Mouse (Mus musculus): ENCODE data around the gene Itga6.
"Not testable (repeated sequence)": the region's sequence is repeated elsewhere in the genome, so short reads cannot be mapped to it uniquely, and the experiment has no call there.

Itga6 gene

DNA sequence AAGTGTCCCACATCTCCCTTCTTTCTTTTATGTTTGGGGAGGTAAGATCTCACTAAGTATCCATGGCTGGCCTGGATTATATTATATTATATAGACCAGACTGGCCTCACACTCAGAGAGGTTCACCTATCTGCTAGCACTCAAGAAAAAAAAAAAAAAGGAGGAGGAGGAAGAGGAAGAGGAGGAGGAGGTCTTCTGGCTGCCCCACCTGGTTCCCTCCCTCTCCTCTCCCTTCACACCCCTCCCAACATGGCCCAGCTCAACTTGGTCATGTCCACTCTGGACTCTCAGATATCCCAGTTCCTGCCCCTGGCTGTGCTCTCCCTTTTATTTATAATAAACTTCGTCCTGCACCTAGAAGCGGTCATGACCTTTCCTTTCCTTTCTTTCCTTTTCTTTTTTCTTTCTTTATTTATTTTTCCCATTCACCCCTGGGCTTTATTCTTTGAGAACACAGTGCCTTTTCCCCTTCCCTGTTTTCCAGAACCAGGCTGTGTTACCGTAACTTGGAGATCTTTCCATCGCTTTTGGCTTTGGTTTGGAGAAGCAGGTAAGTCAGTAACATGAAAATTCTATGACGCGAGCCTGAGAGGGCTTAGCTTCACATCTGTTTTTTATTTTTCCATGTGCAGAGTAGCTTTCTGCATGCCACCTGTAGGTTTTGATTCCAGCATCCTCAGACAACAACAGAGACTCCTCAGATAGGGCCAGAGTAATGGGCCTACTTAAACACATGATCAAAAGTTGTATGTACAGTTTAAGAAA, at the start of gene Itga6:
Itga6 (plus strand) TSS at position 7 of the 765 bp plus-strand sequence.
- DNase-seq (ENCODE audit: extremely low read depth, low read depth, low spot score), result no peak

- DNase-seq (ENCODE audit: extremely low read depth, low read depth, low spot score), result no peak
Measured at GRCm38 (mm10) chr2:71696776-71697175, 48.6 kb upstream of the Itga6 start.

DNA sequence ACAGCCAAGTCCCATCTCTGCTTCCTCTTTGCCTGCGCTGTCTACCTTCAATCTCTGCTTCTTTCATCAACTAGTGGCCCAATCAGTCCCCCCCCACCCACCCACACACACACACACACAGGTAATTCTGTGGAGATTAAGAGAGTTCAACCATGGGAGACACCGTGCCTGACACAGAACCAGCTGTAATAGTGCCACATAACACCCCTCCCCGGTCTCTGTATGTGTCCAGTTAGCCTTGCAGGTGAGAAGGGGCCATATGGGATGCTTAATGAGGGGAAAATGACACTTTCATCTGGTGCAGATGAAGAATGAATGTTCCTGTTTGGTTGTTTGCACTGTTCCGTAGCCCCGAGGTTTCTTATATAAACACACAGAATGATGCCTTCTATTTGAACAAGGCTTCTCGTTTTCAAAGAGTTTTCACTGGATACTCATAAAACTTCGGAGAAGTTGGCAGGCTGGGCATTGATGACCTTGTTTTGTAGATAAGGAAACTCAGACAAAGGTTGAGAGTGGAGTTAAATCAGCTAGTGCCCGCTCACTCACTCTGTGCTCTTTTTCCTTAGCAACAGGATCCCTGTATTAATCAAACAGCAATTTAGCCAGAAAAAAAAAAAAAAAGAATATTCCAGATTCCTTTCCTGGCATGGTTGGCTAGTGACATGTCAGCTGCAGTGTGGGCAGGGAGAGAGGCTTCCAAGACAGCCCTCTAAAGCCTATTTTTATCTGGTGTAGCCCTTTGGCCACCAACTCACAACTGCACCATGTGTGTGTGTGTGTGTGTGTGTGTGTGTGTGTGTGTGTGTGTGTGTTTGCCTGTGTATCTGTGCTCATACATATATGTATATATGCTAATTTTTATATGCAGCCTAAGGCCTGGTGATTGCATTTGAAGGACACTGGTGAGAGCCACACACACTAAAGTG, 47.7 kb upstream of the Itga6 start:
- no peak for DNase-seq (ENCODE audit: extremely low read depth, low read depth, low spot score)

DNA sequence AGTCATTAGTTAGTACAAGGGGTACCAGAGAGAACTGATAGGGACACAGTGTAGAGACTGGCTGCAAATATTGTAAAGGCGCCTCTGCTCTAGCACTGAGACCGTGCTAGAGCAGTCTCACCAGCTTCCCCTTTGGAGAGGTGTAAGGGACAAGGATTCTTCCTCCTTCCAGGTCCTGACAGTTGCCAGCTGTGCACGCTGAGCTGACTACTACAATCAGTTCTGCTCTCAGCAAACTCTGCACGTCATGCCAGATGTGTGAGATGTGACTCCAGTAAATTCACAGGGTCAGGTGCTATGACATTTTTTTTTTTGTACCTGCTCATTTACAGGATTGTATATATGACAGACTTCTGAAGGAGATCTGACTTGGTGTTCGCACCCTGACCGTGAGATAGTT, 47.0 kb upstream of the Itga6 start:
- no peak for DNase-seq (ENCODE audit: extremely low read depth, low read depth, low spot score)

DNA sequence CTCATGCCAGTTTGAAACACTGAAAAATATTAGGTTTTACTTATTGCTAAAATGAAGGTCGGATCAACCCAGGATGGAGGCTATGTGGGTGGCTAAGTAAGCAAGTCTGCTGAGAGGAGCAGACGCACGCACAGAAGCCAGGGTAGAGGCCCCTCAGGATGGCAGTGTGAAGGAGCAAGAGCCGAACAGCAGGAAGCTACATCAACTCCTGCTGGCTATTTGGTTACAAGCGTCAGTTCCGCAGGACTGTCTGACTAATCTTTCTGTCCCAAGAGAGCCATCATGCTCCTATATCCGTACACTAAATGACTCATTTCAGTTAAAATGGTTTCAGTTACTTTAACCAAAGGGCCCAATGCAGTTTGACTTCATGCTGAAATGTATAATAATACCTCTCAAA, 46.5 kb upstream of the Itga6 start:
- DNase-seq (ENCODE audit: extremely low read depth, low read depth, low spot score), result no peak

DNA sequence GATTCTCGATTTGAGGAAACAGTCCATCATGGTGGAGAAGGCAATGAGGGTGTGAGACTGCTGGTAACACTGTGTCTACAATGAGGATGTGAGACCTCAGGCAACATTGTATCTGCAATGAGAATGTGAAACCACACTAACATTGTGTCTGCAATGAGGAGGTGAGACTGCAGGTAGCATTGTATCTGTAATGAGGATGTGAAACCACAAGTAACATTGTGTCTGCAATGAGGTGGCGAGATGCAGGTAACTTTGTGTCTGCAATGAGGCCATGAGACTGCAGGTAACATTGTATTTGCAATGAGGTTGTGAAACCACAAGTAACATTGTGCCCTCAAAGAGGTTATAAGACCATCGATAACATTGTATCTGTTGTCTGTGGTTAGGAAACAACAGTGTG, 44.1 kb upstream of the Itga6 start:
- no peak for DNase-seq (ENCODE audit: extremely low read depth, low read depth, low spot score)

- no peak for DNase-seq (ENCODE audit: extremely low read depth, low read depth, low spot score)
Measured at GRCm38 (mm10) chr2:71704309-71704708, 41.1 kb upstream of the Itga6 start.

DNA sequence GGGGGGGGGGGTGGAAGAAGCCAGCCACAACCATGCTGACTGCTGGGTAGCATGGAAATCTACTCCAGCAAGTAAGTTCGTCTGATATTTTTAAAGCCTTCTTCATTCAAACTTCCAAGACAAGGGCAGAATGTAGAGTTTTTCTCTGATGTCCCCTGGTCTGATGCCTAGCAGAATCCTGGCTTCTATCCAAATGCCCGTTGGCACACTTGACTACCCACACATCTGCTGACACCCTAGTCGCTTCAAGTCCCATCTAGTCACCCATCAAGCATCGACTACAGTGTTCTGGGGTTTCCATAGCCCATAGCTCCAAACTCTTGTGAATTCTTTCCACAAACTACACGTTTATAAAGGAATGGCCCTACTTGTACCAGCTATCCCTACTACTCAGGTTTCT, 36.5 kb upstream of the Itga6 start:
- DNase-seq (ENCODE audit: extremely low read depth, low read depth, low spot score), result no peak

DNA sequence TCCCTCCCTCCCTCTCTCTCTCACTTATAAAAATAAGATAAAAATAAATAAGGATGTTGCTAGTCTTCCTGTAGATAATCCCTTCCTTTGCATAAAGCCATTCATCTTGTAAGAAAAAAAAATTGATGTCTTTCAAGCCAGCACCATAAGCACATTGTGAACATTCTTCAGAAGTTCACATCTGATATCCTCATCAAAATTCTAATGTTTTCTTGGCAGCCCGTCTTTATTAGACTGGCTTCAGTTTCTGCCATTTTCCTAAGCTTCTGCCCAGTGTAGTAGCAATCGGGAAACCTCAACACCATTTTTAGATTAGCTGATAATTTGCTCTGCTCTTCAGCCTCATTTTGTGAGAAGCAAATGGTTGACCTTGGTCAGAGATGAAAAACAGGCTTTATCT, 33.8 kb upstream of the Itga6 start:
- DNase-seq (ENCODE audit: extremely low read depth, low read depth, low spot score), result no peak

GRCm38 (mm10) chr2:71714416-71714815, 31.0 kb upstream of the Itga6 start:
- no peak for DNase-seq (ENCODE audit: extremely low read depth, low read depth, low spot score)

GRCm38 (mm10) chr2:71719005-71719386, 26.4 kb upstream of the Itga6 start:
- no peak for DNase-seq (ENCODE audit: extremely low read depth, low read depth, low spot score)

DNA sequence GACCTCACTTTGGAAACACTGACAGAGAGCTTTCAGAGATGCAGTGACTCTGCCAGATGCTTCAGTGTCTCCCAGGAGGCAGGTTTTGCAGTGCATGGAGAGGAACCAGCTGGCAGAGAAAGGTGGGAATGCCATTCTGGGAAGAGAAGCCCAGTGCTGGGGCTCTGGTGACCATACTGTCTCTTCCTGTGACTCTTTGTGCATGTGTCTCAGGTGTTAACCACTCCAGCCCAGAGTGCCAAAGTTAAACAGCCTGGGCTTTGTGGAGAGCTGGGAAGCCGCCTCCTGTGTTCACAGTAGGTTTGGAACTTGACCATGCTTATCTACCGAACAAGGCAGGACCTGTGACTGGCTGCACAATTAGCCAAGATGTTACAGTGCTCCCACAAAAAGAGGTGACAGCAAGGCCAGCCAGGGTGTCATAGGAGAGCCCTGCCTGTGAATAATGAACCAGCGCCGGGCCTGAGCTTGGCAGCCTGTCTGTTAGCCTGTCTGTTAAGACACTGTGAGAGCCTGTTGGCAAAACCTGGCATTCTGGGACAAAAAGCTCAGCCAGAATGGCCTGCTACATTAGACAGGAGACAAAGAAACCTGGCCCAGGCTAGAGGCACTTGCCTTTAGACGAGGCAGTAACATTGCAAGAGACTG, 25.9 kb upstream of the Itga6 start:
- no peak for DNase-seq (ENCODE audit: extremely low read depth, low read depth, low spot score)

- not testable (repeated sequence) for DNase-seq (ENCODE audit: extremely low read depth, low read depth, low spot score)
Measured at GRCm38 (mm10) chr2:71720556-71720955, 24.9 kb upstream of the Itga6 start.

- DNase-seq (ENCODE audit: extremely low read depth, low read depth, low spot score), result no peak
Measured at GRCm38 (mm10) chr2:71722913-71723312, 22.5 kb upstream of the Itga6 start.

DNA sequence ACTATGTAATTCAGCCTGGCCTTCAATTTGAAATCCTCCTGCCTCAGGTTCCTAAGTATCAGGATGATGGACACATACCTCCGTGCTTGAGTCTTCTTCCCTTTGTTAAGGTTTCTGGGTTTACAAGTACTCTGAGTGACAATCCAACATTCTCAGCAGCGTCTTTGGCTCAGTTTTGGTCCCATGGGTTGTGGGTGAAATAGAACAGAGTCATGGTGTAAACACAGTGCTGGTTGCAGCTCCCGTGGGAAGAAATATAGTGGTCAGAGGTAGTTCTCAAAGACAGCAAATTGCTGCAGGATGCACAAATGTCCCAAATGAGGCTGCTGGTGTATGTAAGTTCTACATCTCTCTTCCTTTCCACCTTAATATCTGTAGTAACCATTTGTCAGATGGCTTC, 21.8 kb upstream of the Itga6 start:
- no peak for DNase-seq (ENCODE audit: extremely low read depth, low read depth, low spot score)

DNA sequence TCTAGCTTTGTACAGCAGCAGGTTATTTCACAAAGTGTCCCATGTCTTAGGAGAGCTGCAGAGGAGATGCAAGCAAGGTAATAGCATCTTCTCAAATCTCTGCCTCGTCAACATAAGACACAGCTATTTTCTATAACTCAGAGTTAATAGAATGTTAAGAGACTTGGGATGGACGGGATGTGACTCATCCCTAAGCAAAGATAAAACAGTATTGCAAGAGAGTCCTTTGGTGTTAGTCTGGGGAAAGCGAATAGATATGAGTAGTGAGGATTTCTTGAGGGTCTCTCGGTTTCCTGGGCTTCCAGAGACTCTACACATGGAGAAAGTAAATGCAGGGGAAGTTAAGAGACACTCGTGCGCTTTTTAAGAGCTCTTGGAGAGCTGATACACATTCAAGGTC, 21.4 kb upstream of the Itga6 start:
- no peak for DNase-seq (ENCODE audit: extremely low read depth, low read depth, low spot score)

GRCm38 (mm10) chr2:71725446-71725845, 20.0 kb upstream of the Itga6 start:
- no peak for DNase-seq (ENCODE audit: extremely low read depth, low read depth, low spot score)

- DNase-seq (ENCODE audit: extremely low read depth, low read depth, low spot score), result no peak
Measured at GRCm38 (mm10) chr2:71726883-71727676, 18.3 kb upstream of the Itga6 start.

- no peak for DNase-seq (ENCODE audit: extremely low read depth, low read depth, low spot score)
Measured at GRCm38 (mm10) chr2:71728341-71728740, 17.1 kb upstream of the Itga6 start.

DNA sequence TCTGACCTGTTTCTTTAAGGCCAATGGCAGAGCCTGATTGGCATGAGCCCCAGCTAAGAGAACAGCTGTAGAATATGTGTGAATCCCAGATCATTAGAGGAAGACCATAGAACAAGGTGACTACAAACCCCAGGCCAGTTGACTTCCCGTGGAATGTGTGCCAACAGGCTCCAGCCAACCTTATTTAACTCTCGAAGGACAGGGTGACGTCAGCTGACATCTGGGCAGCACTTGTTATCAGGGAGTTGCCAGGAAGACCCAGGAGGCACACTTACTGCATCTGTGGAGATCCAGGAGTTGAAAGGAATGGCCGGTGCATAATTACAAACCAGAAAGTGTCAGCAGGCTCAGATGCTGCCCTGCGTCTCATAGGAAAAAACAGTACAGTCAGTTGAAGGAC, 16.6 kb upstream of the Itga6 start:
- DNase-seq (ENCODE audit: extremely low read depth, low read depth, low spot score), result no peak
